Mouse (Mus musculus) limb, embryonic 10.5 days (tissue): ENCODE measurements at regions not wholly inside any gene's neighbourhood (a gene's known extent, or its start where the extent isn't known, plus 50 kb on each side); places are given as distances from the start of the nearest gene placed in this dataset.

ENCODE experiments used
- DNase-seq: peaks from one replicate; pipeline ENCODE4 v3.0.0-alpha.2; 2017; ENCODE audit warnings: low spot score
- H3K27ac ChIP-seq: fragments of 300-500 bp; sonication (generic); 2 replicates; pipeline ENCODE4 v1.5.1; 2016; ENCODE audit warnings: mild to moderate bottlenecking
- H3K27me3 ChIP-seq: fragments of 300-500 bp; sonication (generic); 2 replicates; pipeline ENCODE4 v1.6.1; 2016; ENCODE audit warnings: low read depth, mild to moderate bottlenecking; ENCODE audit not compliant: poor library complexity, severe bottlenecking
- H3K36me3 ChIP-seq: fragments of 300-500 bp; sonication (generic); 2 replicates; pipeline ENCODE4 v1.6.1; 2016; ENCODE audit warnings: mild to moderate bottlenecking, moderate library complexity
- H3K4me1 ChIP-seq: fragments of 300-500 bp; sonication (generic); 2 replicates; pipeline ENCODE4 v1.6.1; 2016
- H3K4me3 ChIP-seq: fragments of 300-500 bp; sonication (generic); 2 replicates; pipeline ENCODE4 v1.5.1; 2016; ENCODE audit warnings: mild to moderate bottlenecking, moderate library complexity
- H3K9me3 ChIP-seq: fragments of 300-500 bp; sonication (generic); replicated peaks from 2 replicates; pipeline ENCODE4 v1.6.1; 2016; ENCODE audit warnings: mild to moderate bottlenecking
- WGBS: fragments of 180-500 bp; shearing (Covaris S2); methylation state at CpG from one replicate; pipeline ENCODE4 v1.1.7; 2016; 5-methylcytosine and 5-hydroxymethylcytosine counted together

- WGBS = 95% methylated on average over 16 of the region's 16 CpGs
- H3K36me3 ChIP-seq = no peaks in the 10 kb centered on the region
- H3K4me1 ChIP-seq = peaks cover 18% of the 10 kb centered on the region
- H3K27me3 ChIP-seq = no peaks in the 10 kb centered on the region; the same call in 1 of the 2 replicates
- DNase-seq = no peak
- H3K9me3 ChIP-seq = no peaks in the 10 kb centered on the region
- H3K27ac ChIP-seq = no peak overlapping the region
- H3K4me3 ChIP-seq = no peak overlapping the region
Measured at GRCm38 (mm10) chr8:117934566-117935094, 132.9 kb upstream of the Mphosph6 start.

- H3K4me3 ChIP-seq = no peak overlapping the region
- whole genome bisulfite sequencing = 63% methylated on average over 6 of the region's 6 CpGs
- H3K27ac ChIP-seq = no peak overlapping the region
- H3K36me3 ChIP-seq = no peaks in the 10 kb centered on the region
- no peak for DNase-seq
- H3K27me3 ChIP-seq = peaks cover 25% of the 10 kb centered on the region
- H3K9me3 ChIP-seq = no peaks in the 10 kb centered on the region
- H3K4me1 ChIP-seq = peaks cover 24% of the 10 kb centered on the region
Measured at GRCm38 (mm10) chr8:117930687-117931086, 128.9 kb upstream of the Mphosph6 start.

- 30% methylated on average over 12 of the region's 12 CpGs for WGBS
Measured at GRCm38 (mm10) chr8:117929606-117930005, 127.9 kb upstream of the Mphosph6 start.

GRCm38 (mm10) chr8:117923296-117923695 is 121.6 kb upstream of the Mphosph6 start:
- DNase-seq = no peak
- no peaks in the 10 kb centered on the region for H3K36me3 ChIP-seq
- WGBS = 87% methylated on average over 6 of the region's 6 CpGs
- peaks cover 42% of the 10 kb centered on the region for H3K27me3 ChIP-seq
- no peaks in the 10 kb centered on the region for H3K9me3 ChIP-seq
- no peak overlapping the region for H3K27ac ChIP-seq
- H3K4me3 ChIP-seq = no peak overlapping the region
- peaks cover under 1% of the 10 kb centered on the region; the same call in 1 of the 2 replicates for H3K4me1 ChIP-seq

More at GRCm38 (mm10) chr8:117929606-117930005, 127.9 kb upstream of the Mphosph6 start:
- no peaks in the 10 kb centered on the region for H3K9me3 ChIP-seq
- peaks cover 29% of the 10 kb centered on the region for H3K27me3 ChIP-seq
- H3K27ac ChIP-seq = no peak overlapping the region
- H3K36me3 ChIP-seq = no peaks in the 10 kb centered on the region
- peaks cover 18% of the 10 kb centered on the region for H3K4me1 ChIP-seq
- H3K4me3 ChIP-seq = no peak overlapping the region
- no peak for DNase-seq

- Histone ChIP-seq H3K4me3 (no peak overlapping the region), H3K36me3 (no peaks in the 10 kb centered on the region), H3K27ac (no peak overlapping the region), H3K27me3 (no peaks in the 10 kb centered on the region), H3K9me3 (no peaks in the 10 kb centered on the region), H3K4me1 (0 out of 2 replicates have a peak, but pooled peaks cover 2% of the 10 kb centered on the region)
- no peak for DNase-seq
- 72% methylated on average over 8 of the region's 8 CpGs for WGBS
Measured at GRCm38 (mm10) chr8:117903052-117903451, 101.3 kb upstream of the Mphosph6 start.

- Histone ChIP-seq H3K27me3 (no peaks in the 10 kb centered on the region), H3K4me3 (no peak overlapping the region), H3K9me3 (no peaks in the 10 kb centered on the region), H3K36me3 (no peaks in the 10 kb centered on the region), H3K27ac (no peak overlapping the region), H3K4me1 (no peaks in the 10 kb centered on the region)
- DNase-seq = no peak
Measured at GRCm38 (mm10) chr8:117899892-117900291, 98.1 kb upstream of the Mphosph6 start.

- Histone ChIP-seq H3K9me3 (no peaks in the 10 kb centered on the region), H3K36me3 (no peaks in the 10 kb centered on the region), H3K4me3 (no peak overlapping the region), H3K4me1 (no peaks in the 10 kb centered on the region), H3K27me3 (no peaks in the 10 kb centered on the region), H3K27ac (no peak overlapping the region)
- peak; percentile 61 for DNase-seq
- WGBS = 66% methylated on average over 5 of the region's 5 CpGs
Measured at GRCm38 (mm10) chr8:117898015-117898414, 96.3 kb upstream of the Mphosph6 start.

GRCm38 (mm10) chr8:117894861-117895260 is 93.1 kb upstream of the Mphosph6 start:
- Histone ChIP-seq H3K9me3 (no peaks in the 10 kb centered on the region), H3K4me3 (no peak overlapping the region), H3K27me3 (no peaks in the 10 kb centered on the region), H3K27ac (no peak overlapping the region), H3K4me1 (no peaks in the 10 kb centered on the region), H3K36me3 (no peaks in the 10 kb centered on the region)
- WGBS = 45% methylated on average over 8 of the region's 8 CpGs
- no peak for DNase-seq

- no peaks in the 10 kb centered on the region for H3K27me3 ChIP-seq
- H3K9me3 ChIP-seq = no peaks in the 10 kb centered on the region
- no peak overlapping the region for H3K27ac ChIP-seq
- H3K4me1 ChIP-seq = no peaks in the 10 kb centered on the region
- 81% methylated on average over 3 of the region's 3 CpGs for WGBS
- no peak overlapping the region for H3K4me3 ChIP-seq
- no peak for DNase-seq
- no peaks in the 10 kb centered on the region for H3K36me3 ChIP-seq
Measured at GRCm38 (mm10) chr8:117890211-117890610, 88.5 kb upstream of the Mphosph6 start.

- 90% methylated on average over 8 of the region's 8 CpGs for WGBS
- Histone ChIP-seq H3K27me3 (no peaks in the 10 kb centered on the region), H3K27ac (no peak overlapping the region), H3K9me3 (no peaks in the 10 kb centered on the region), H3K36me3 (no peaks in the 10 kb centered on the region), H3K4me1 (0 out of 2 replicates have a peak, but pooled peaks cover 2% of the 10 kb centered on the region), H3K4me3 (no peak overlapping the region)
- no peak for DNase-seq
Measured at GRCm38 (mm10) chr8:117881414-117881973, 79.8 kb upstream of the Mphosph6 start.

GRCm38 (mm10) chr8:117880279-117880975 is 78.7 kb upstream of the Mphosph6 start:
- DNase-seq = no peak
- 75% methylated on average over 13 of the region's 13 CpGs for WGBS
- H3K27me3 ChIP-seq = no peaks in the 10 kb centered on the region
- no peak overlapping the region for H3K27ac ChIP-seq
- H3K4me1 ChIP-seq = 0 out of 2 replicates have a peak, but pooled peaks cover 2% of the 10 kb centered on the region
- no peaks in the 10 kb centered on the region for H3K9me3 ChIP-seq
- H3K36me3 ChIP-seq = no peaks in the 10 kb centered on the region
- H3K4me3 ChIP-seq = no peak overlapping the region

- Histone ChIP-seq H3K9me3 (no peaks in the 10 kb centered on the region), H3K27ac (no peak overlapping the region), H3K4me3 (no peak overlapping the region), H3K4me1 (0 out of 2 replicates have a peak, but pooled peaks cover 6% of the 10 kb centered on the region), H3K36me3 (no peaks in the 10 kb centered on the region), H3K27me3 (no peaks in the 10 kb centered on the region)
- 68% methylated on average over 4 of the region's 4 CpGs for WGBS
- DNase-seq = peak; percentile 36
Measured at GRCm38 (mm10) chr8:117873611-117874010, 71.9 kb upstream of the Mphosph6 start.

- Histone ChIP-seq H3K9me3 (no peaks in the 10 kb centered on the region), H3K4me1 (peaks cover 7% of the 10 kb centered on the region), H3K36me3 (no peaks in the 10 kb centered on the region), H3K27me3 (no peaks in the 10 kb centered on the region), H3K27ac (no peak overlapping the region), H3K4me3 (no peak overlapping the region)
- no peak for DNase-seq
- WGBS = 92% methylated on average over 2 of the region's 2 CpGs
Measured at GRCm38 (mm10) chr8:117867138-117867537, 65.4 kb upstream of the Mphosph6 start.
